Mouse (Mus musculus): ENCODE measurements around the gene Tspan15. TPM values are rescaled to one million over a fixed set of nuclear protein-coding genes. Genes with fewer than 3 reads are reported as not detected.

Tspan15 gene
- total RNA-seq (2022): 1 to 10 TPM; 5.6 to 9.2 (median 7.0) TPM

- peak; percentile 93 for DNase-seq (ENCODE audit: low spot score)
Observed at GRCm38 (mm10) chr10:62230708-62231394, at the start of gene Tspan15. Tspan15 (minus strand) TSS chr10:62231251.

- DNase-seq (ENCODE audit: low spot score): no peak
Observed at GRCm38 (mm10) chr10:62279671-62280070, 48.6 kb upstream of the Tspan15 start.

- DNase-seq (ENCODE audit: low spot score): no peak
Observed at GRCm38 (mm10) chr10:62279066-62279465, 48.0 kb upstream of the Tspan15 start.

- DNase-seq (ENCODE audit: low spot score): no peak
Observed at GRCm38 (mm10) chr10:62277499-62278293, 46.6 kb upstream of the Tspan15 start.

- DNase-seq (ENCODE audit: low spot score): peak; percentile 88
Observed at GRCm38 (mm10) chr10:62275235-62275634, 44.2 kb upstream of the Tspan15 start.

- no peak for DNase-seq (ENCODE audit: low spot score)
Observed at GRCm38 (mm10) chr10:62269278-62269677, 38.2 kb upstream of the Tspan15 start.

- no peak for DNase-seq (ENCODE audit: low spot score)
Observed at GRCm38 (mm10) chr10:62264299-62264698, 33.2 kb upstream of the Tspan15 start.

- peak; percentile 16 for DNase-seq (ENCODE audit: low spot score)
Observed at GRCm38 (mm10) chr10:62261115-62261886, 30.2 kb upstream of the Tspan15 start.

GRCm38 (mm10) chr10:62258298-62258697, 27.2 kb upstream of the Tspan15 start:
- DNase-seq (ENCODE audit: low spot score): no peak

- no peak for DNase-seq (ENCODE audit: low spot score)
Observed at GRCm38 (mm10) chr10:62252496-62253235, 21.6 kb upstream of the Tspan15 start.

GRCm38 (mm10) chr10:62252000-62252488, 21.0 kb upstream of the Tspan15 start, which contains the start of gene Tacr2:
Tacr2 (plus strand) TSS chr10:62252438.
- DNase-seq (ENCODE audit: low spot score): no peak

- DNase-seq (ENCODE audit: low spot score): no peak
Observed at GRCm38 (mm10) chr10:62247815-62248214, 16.8 kb upstream of the Tspan15 start.

- DNase-seq (ENCODE audit: low spot score): no peak
Observed at GRCm38 (mm10) chr10:62247156-62247555, 16.1 kb upstream of the Tspan15 start.

GRCm38 (mm10) chr10:62244067-62244466, 13.0 kb upstream of the Tspan15 start:
- DNase-seq (ENCODE audit: low spot score): no peak

- peak; percentile 42 for DNase-seq (ENCODE audit: low spot score)
Observed at GRCm38 (mm10) chr10:62242896-62243295, 11.8 kb upstream of the Tspan15 start.

- no peak for DNase-seq (ENCODE audit: low spot score)
Observed at GRCm38 (mm10) chr10:62242358-62242757, 11.3 kb upstream of the Tspan15 start.

GRCm38 (mm10) chr10:62239270-62239669, 8.2 kb upstream of the Tspan15 start:
- DNase-seq (ENCODE audit: low spot score): peak; percentile 24

GRCm38 (mm10) chr10:62238688-62239087, 7.6 kb upstream of the Tspan15 start:
- no peak for DNase-seq (ENCODE audit: low spot score)

- no peak for DNase-seq (ENCODE audit: low spot score)
Observed at GRCm38 (mm10) chr10:62237205-62237604, 6.2 kb upstream of the Tspan15 start.

GRCm38 (mm10) chr10:62236165-62236564, 5.1 kb upstream of the Tspan15 start:
- DNase-seq (ENCODE audit: low spot score): no peak

- peak; percentile 26 for DNase-seq (ENCODE audit: low spot score)
Observed at GRCm38 (mm10) chr10:62231811-62232210, 760 bp upstream of the Tspan15 start.
